Mouse (Mus musculus): ENCODE results near the gene Chst8.

Chst8 gene

DNA sequence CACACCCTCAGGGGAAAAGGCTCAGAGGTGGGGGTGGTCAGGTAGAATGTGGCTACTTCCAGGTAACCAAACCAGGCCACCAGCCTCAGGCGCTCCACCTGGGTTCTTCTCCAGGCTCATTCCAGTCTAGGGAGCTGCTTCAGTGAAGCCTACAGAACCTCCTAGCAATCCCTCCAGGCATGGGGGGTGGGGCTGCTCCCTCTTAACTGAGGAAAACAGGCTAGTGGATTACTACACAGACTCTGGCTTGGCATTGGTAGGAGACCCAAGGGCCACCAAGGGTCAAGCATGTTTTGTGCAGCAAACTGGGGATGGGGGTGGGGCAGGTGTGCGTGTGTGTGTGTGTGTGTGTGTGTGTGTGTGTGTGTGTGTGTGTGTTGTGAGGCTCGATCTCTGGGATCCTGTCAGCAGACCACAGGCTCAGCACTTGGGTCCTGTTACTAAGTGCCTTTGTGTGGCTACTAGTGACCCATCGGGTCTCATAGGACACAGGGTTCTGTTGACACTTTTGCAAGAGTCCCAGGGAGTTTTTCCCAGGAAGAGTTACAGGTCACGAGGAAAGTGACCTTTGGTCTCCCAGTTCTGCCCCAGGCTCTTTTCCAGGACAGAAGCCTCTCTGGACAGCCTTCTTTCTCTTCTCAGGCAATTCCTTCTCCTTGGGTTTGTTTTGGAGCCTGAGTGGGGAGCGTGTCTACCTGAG, 153.0 kb downstream of the Chst8 start:
- no peak for DNase-seq

DNA sequence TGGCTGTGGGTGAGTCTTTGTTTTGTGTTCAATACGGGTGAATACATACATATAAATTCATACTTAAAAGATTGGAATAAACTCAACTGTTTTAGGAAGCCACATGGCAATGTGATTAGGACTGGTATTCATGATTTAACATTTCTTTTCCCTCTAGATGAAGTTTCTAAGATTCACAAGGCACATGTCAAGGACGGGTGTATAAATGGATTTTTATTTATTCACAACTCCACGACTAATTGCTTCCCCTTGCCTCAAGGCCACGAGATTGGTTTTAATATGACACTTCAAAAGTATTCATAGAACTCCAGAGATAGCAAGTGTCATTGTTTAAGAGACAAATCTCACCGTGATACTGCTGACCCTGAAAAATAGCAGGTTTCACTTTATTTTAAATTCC, 155.9 kb downstream of the Chst8 start, which contains the start of gene Kctd15:
Gene Kctd15 (minus strand): TSS at position 101 of the 400 bp plus-strand sequence.
- DNase-seq, result no peak

DNA sequence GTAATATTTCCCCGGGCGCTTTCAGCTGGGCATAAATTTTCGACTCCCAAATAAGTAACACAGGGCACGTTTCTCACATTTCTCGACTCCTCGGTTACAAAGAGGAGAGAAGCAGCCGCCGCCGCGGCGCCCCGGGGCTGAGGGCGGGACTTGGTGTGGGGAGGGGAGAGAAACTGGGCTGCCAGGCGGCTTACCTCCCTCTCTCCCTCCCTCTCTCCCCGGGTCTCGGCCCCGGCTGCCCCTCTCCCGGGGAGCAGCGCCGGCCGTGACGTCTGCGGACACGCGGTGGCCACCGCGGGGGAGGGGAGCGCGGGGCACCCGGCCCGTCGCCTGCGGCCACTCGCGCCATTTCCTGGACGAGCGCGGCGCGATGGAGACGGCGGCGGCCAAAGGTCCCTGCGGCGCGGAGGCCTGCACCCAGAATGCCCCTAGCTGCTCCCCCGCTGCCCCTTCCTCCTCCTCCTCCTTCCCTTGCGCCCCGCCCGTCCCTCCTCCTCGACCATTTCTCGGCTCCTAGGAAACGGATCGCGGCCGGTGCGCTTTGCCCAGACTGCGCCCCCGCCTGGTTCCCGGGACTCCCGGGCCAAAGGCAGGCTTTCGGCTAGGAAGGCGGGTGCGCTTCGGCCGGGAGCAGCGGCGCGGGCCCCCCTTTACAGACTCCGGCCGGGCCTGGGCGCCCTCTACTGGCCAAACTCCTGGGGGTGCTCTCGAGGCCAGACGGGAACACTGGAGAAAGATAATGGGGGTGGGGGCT, 157.2 kb downstream of the Chst8 start:
- peak; percentile 96 for DNase-seq

DNA sequence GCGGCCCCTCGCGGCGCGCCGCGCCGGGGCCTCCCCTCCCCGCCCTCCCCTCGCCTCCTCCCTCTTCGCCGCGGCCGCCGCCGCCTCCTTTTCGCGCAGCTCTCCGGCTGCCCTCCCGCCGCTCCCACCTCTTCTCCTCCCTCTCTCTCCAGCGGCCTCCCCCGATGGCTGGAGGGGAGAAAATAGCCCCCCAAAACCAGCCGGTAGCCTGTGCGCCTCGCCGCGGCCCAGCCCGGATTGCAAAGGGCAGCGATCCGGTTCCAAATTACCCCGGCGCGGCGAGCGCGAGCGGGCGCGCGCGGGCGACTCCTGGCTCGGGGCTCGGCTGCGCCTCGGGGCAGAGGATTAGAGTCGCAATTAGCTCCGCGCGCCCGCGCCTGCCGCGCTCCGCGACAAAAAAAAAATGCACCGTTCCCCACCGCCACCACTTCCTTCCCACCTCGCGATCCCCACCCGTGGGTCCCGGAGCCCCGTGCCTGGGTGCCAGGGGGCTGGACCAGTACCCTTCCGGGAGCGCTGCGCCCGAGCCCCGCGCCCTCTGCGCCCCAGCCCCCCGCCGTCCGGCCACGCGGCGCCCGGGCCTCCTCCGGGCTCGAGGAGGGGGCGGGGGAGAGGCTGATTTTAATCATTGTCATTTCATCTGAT, 157.9 kb downstream of the Chst8 start:
- peak; percentile 67 for DNase-seq

DNA sequence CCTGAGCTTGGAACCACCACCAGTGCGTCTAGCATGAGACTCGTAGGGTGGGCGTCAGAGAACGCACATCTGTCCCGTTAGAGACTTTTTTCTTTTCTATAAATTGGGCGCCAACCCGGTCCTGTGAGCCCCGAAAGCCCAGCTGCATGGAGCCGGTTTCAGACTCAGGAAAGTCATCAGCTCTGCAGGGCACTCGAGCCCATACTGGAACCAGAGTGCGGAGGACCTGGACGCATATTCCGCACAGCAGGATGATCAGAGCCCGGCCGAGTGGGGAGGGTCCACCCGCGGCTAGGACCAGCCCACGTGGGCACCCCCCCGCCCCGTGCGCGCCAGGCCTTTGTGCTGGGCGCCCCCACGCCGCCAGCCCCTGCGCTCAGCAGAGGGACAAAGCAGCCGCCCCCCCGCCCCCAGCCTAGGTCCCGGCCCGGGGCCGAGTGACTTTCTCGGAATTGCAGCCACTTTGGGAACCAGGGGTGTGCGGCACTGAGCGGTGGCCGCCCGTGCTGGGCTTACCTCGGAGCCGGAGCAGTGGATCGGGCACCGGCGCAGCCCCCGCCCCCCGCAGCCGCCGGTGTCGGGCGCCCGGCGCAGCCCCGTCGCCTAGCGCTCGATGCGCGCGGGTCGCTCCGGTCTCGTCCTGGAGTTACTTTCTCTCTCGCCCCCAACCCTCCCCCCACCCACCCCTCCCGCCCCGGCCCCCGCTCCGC, 158.6 kb downstream of the Chst8 start:
- peak; percentile 47 for DNase-seq

DNA sequence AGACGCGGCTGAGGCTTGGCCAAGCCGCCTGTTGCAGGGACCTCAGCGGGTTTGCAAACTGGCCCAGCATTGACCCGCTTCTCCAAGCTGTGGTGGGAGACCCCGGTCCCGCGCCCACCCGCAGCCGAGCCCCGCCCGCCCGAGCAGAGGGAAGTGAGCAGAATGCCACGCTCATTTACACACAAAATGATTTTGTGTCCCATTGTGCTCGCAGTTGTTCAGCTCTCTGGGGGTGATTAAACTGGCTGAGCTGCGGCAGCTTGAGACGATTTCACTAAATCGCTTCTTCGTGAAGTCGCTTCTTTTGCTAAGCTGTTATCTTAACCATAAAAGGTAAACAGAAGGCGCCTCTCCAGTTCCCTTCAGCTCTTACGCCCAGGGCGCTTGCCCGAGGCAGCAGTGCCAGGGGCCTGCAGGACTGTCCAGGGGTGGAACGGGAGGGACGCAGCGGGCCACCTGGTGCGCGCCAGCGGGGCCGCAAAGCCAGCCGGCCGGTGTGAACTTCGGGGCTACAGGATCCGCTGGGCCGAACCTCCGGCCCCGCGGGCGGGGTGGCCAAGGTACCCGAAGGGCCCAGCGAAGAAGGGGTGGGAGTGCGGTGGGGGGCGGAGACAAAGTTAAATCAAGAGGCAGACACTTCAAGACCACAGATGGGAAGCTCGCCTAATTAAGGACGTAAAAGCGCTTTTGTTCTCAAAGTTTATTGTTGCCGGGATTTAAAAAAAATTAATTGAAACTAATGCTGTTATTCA, 159.6 kb downstream of the Chst8 start:
- DNase-seq, result peak; percentile 13

DNA sequence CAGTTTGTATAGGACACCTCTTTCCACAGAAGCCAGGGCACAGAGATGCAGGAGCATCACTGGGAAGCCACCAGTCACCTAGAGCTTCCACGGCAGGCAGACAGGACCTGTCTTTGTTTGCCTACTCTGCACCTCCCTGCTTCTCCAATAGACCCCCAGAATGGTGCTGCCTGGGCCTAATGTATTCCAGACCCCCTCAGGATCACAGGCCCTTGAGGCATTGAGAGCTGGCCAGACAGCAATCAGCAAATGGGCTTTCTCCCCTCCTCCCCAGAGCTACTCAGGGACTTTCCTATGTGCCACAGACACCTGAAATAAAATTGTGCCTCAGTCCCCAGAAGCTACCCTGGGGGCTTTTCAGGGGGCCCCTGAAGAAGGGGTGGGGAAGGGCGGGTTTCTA, 161.1 kb downstream of the Chst8 start:
- no peak for DNase-seq

DNA sequence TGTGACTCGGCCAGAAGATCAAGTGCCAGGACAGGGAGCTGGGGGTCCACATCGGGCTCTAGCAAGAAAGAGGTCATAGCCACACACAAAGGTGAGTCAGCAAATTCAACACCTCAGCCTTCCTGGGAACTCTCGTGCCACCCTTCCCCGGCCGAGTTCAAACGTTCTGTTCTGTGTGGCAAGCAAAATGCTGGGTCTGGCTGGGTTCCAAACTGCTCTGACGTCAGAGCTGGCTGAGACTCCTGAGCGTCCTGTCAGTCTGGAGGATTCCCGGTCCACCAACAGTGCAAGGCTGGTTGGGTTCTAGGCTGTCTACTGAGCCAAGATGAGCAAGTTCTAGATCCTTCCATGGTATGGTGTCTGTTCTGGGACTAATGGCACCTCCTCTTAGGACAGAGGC, 165.5 kb downstream of the Chst8 start:
- DNase-seq, result peak; percentile 57

DNA sequence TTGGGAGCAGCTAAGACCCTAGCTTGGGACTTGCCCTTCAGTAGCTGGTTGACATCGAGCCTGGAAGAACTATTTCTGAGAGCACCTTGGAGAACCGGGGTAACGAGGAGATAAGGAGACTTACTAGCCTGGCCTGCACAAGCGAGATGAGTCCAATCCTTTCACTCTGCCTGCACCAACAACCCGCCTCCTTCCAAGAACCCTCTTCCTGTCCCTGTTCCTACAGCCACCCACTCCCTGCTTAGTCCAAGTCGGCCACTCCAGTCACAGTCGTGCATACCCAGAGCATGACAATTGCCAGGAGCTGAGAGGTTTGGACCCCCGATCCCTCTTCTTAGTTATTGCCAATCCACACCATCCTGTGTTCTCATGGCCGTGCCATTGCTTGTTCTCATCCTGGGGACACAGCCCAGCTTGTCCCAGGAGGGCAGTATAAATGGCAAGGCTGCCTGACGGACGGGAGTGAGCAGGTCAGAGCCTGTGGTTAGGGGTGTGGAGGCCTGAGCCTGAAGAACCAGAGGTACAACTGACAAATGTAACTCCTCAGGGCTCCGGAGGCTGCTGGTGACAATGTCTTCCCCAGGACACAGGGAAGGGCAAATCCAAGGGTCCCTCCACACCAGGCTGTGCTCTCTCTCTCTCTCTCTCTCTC, 166.2 kb downstream of the Chst8 start:
- no peak for DNase-seq

DNA sequence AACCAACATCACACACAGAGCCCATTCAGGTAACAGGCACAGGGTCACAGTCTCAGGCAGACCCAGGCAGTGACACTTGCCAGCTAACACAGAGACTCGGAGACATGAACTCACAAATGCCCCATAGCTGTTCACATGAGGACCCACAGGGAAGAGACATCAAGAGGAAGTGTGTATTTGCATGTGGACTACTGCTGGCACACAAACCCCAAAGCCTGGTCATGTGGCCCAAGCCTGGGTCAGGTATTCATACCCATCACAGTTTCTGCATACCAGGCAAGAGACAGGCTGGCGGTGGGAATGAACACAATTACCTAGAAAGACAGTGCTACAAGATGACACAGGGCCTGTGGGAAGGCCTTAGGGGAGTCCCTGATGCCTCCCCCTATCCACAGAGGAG, 166.9 kb downstream of the Chst8 start:
- no peak for DNase-seq

DNA sequence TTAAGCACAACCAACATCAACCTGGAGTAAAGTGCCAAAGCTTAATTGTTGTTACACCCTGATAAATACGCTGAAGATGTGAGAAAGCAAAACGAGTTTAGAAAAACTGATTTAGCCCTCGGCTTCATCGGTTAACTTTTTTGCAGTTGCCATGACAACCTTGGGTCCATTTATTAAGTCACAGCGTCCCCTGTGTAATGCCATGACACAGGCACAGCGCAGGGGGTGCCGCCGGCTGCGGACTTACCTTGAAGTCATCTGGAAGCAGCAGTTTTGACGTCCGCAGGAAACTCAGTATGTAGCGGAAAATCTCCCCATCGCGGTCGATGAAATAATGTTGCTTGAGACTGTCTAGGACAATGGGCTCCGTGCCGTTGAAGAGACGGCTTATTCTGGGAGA, 167.9 kb downstream of the Chst8 start:
- DNase-seq, result no peak

DNA sequence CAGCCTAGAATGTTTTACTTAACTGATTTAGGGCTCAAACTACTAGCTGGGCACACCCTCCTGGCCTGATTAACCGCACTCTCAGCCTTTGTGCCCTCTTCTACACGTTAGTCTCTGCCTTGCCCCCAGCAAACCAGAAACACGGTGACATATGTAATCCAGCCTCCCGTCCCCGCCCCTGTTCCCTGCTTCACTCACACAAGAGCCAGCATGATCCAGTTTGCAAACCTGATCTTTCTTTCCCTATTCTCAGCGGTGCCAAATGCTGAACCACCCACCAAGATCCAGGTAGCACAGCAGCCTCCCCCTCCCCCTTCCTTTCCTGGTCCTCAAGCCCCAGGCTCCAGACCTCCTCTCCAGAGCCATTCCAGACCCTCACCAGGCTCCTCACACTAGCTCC, 169.2 kb downstream of the Chst8 start:
- DNase-seq, result no peak

DNA sequence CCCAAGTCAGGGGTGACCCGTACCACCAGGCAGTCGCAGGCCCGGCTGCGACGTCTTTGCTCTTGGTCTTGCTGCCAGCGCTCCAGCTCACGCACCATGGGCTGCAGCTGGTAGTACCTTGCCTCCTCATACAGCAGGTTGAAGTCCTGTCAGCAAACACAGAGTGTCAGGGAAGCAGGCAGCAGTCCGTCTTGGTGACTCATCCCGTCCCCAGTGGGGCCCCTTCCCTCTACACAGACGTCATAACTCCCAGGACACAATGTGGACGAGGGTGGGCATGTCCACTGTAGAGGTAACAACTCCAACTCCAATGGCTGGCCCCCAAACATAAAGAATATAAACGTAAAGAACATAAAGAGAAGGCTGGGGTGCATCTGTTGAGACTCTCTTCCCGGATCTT, 170.5 kb downstream of the Chst8 start:
- no peak for DNase-seq

DNA sequence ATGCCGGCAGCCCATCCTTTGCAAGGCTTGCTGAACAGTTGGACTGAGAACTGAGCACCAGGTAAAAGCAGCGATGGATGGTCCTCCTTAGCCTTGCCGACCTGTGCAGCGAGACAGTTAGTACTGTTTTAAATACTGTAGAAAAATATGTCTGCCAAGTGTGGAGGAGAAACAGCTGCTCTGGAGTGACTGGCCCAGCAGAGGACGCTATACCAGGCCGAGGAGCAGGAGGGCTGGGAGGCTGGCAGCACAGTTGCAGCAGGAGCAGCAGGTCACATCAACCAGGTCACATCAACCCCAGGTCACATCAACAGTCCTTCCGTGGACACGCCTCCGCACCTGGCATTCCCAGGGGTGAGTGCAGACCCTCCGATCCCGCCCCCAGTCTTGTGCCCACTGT, 172.7 kb downstream of the Chst8 start:
- no peak for DNase-seq

DNA sequence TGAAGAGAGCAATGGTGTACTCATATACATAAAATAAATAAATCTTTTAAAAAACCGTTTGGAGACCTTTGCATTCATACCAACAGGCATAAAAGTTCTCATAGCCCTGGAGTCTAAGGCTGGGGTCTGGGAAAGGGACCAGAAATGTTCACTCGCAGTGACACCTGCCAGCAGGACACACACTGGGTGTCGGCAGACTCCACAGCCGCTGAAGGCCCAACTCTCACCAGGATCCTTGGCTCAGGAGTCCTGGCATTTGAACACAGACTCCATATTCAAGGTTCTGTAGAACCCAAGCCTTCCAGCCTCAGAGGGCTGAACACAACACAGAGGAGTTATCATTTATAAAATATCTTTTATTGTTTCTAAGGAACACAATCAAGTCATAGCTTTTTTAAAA, 175.8 kb downstream of the Chst8 start:
- no peak for DNase-seq

DNA sequence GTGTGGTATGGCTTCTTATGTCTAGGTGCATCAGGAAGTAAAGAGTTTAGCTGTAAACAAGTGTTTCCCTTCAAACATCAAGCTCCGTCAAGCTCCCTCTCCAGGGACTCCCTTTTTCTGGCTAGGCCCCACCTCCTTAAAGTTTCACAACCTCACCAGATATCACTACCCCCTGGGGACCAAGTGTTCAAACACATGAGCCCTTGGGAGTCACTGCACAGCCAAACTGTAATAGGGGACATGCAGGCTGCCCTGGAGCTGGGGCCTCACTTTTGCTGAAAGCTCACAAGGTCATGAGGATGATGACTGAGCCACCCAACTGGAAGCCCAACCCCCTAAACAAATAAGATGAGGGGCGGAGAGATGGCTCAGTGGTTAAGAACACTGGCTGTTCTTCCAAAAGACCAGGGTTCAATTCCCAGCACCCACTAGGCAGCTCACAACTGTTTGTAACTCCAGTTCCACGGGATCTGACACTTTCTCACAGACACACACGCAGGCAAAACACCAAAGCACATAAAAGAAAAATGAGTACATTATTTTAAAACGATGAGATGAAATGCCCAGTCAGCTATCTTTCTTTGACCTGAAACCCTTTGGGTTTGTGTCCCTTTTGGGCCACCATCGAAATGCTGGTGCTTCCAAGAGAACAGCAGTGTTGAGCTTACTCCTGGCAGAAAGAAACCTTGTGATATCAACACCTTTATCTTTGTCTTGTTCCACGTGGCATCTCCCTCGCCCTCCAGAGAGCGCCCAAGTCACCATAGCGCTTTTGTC, 179.4 kb downstream of the Chst8 start:
- DNase-seq, result no peak

DNA sequence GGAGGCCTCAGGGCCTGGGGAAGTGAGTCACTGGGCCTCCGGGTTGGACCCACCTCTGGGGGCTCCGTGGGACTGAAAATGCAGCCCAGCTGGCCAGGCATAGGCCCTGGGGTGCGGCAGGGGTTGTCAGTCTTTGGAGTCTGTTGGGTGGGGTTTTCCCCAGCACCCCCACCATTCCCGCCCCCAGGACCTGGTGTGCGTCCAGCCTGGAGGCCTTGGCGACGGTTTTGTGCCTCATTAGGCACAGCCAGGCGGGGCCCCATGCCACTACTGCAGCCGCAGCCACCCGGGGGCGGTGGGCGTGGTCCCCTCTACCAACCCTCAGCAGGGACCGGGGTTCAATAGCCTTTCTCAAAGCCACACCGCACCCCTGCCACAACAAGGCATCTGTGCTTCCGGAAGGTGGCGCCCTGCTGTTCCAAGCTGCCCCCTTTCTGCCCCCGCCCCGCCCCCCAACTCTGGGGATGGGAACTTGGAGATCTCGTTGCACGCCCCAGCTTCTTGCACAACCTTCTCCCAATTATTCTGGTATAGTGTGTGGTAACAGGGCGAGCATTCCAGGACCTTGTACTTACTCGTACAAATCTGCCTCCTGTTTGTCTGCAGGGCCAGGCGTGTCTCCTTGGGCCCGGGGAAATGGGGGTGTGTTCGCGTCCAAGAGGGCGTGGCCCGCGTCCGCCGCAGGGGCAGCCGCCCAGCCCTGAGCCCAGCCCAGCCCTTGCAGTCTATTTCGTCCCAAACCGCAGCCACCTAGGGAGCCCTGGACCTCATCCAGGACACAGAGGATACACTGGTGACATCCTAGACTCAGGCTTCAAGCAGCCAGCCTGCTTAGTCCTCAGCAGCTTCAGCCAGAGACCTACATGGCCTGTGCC, 182.1 kb downstream of the Chst8 start:
- DNase-seq, result peak; percentile 63

DNA sequence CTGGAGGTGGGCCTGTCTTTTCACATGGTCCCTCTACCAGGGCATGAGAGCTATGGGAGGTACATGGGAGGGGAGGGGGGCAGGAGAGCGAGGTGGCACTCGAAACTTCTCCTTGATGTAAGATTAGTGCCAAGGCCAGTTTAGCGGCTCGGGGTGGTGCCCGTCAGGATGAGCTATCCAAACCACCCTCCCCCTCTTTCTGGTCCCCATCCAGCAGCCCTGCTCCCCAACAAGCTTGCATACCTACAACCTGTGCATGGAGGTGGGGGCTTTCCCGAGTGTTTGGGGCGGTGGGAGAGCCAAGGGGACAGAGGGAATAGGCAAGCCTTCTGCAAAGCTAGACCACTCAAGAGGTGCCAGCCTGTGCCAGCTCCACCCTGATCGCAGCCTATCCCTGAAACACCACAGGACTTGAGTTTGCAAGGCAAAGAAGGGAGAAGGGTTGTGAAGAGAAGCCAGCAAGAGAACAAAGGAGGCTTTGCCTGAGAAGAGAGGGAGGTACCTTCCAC, 182.8 kb downstream of the Chst8 start:
- no peak for DNase-seq

Measured in right cerebral cortex, postnatal 4 days (tissue).